Mouse (Mus musculus) left cerebral cortex, postnatal 36 days (tissue): Measurements from ENCODE around the gene Rab38. TPM values are rescaled to one million over a fixed set of nuclear protein-coding genes. Genes with fewer than 3 reads are reported as not detected.

Experiments
- DNase-seq, 2 experiments: peaks; one replicate each; pipeline ENCODE4 v3.0.0; 2021 to 2022; ENCODE audit warnings: low spot score in 2 of 2, mixed read lengths in 1 of 2
- intact Hi-C: fragments of 180-260 bp; cut with DNase I; formaldehyde crosslinking; loops from one replicate; pipeline ENCODE4 v1.15.1; 2025
- total RNA-seq, 2 experiments: library from RNA; stranded (reverse); gene quantifications; 2 replicates each; pipeline ENCODE4 v1.2.3; 2021

The Rab38 gene
- total RNA-seq, 2 experiments from 2014 or later = 0.32 to 0.45 TPM

- DNase-seq = no peak
- intact Hi-C loops = no loop called here
Measured at GRCm38 (mm10) chr7:88509748-88510147, 79.7 kb downstream of the Rab38 start.

- intact Hi-C loops = no loop called here
Measured at GRCm38 (mm10) chr7:88522481-88522880, 92.4 kb downstream of the Rab38 start.

GRCm38 (mm10) chr7:88527100-88527671, 97.1 kb downstream of the Rab38 start:
- intact Hi-C loops = no loop called here

More at GRCm38 (mm10) chr7:88522481-88522880, 92.4 kb downstream of the Rab38 start:
- no peak for DNase-seq

GRCm38 (mm10) chr7:88536127-88536531, 106.1 kb downstream of the Rab38 start:
- intact Hi-C loops = no loop called here
- no peak for DNase-seq

More at GRCm38 (mm10) chr7:88527100-88527671, 97.1 kb downstream of the Rab38 start:
- no peak for DNase-seq

- no peak for DNase-seq
- intact Hi-C loops = no loop called here
Measured at GRCm38 (mm10) chr7:88536743-88537142, 106.7 kb downstream of the Rab38 start.

Other genes with a start within 250 kb of the Rab38 start
- 10 to 100 TPM in 1 of 2 experiments, 1 to 10 TPM in 1; 8.6 to 12.3 TPM for gene Ctsc, start 152.2 kb upstream of the Rab38 start, total RNA-seq